Mouse (Mus musculus): Measurements from ENCODE around the gene Rph3a. TPM values are rescaled to one million over a fixed set of nuclear protein-coding genes. Genes with fewer than 3 reads are reported as not detected.
"Not testable (repeated sequence)": the region's sequence is repeated elsewhere in the genome, so short reads cannot be mapped to it uniquely, and the experiment has no call there.

Rph3a gene
- total RNA-seq, 2 experiments from 2014 or later: 207 to 220 TPM

DNA sequence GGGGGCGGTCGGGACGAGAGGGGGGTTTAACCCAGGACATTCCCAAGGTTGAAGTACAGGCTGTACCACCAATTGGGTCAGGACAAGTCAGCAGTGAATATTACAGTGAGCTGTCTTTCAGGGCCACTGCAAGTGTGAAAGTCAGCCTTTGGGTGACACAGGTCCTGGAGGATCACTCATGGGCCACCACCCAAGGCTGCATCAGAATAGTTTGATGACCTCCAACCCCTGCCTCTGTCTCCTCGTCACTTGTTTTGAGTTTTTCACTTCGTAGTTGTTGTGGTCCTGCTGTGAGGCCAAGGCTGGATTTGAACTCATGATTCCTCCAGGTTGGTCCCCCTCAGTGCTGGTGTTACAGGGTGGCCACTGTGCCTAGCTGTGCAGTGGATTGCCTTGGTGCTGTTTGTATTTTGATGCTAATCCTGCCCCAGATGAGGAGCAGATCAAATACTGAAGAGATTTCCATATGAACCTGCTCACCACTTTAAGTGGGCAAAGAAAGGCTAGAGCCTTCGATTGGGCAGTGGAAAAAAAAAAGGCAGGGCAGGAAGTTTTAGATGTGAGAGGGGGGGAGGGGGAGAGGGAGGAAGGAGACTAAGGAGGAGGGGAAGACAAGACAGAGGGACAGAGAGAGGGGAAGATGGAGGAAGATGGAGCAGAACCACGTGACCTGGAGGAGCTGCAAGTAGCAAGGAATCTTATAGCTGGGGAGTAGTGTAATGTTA is 101.5 kb downstream of the Rph3a start:
- no peak for DNase-seq

DNA sequence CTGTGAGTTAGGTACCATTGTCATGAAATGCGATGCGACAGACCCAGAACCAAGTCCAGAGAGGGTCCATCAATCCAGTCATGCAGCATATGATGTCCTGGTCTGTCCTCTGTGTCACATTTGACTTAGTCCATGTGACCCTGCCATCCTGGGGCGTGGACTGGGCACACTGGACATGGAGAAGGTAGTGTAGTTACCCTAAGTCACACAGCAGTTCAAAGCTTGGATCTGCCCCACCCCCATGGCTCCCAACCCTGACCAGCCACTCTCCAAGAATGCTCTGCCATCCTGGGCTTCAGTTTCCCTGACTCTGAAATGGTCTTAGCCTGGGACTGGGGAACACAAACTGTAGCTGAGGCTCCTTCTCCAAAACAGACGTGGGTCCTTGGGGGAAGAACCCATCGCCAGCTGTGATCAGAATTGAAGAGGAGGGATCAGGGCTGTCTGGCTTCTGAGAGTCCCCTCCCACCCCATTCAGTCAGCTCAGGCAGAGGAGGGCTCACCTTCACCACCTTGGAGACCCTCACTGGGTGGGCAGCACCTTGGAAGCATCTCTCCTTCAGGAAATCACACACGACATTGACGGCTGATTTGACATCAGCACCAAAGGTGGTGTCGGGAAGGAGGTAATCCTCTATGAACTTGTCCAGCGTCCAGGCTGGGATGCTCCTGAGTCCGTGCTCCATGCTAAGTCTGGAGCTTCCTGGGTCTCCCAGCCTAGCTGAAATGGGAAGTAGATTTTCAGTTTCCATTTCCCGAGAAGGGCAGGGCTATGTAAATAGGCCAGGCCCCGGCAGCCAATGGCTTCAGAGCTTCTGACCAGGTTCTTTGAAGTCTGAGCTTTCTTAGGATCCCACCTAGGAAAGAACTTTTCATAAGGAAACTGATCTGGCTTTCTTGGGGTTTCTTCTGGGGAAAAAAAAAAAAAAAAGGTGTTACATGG is 102.8 kb downstream of the Rph3a start, which contains the start of gene Oas1a:
Gene Oas1a (minus strand): TSS at position 731 of the 943 bp plus-strand sequence.
- DNase-seq: not testable (repeated sequence)

- DNase-seq: no peak
Observed at GRCm38 (mm10) chr5:120902056-120902455, 107.8 kb downstream of the Rph3a start.

DNA sequence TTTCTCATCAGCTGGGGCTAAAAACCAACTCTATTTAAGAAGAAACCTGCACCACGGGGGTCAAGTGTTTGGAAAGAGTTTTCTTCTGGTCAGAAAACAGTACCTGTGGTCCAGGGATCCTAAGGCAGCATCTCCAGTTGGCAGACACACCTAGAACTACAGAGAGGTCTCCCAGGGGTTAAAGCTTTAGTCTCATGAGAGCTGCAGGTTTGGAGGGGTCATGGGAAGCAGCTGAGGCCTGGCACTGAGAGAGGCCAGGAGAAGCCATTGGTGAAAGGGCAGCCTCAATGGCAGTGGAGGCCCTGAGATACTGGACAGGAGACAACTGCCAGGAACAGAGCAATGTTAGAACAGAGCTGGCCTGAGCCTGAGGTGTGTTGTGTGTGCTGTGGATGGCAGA is 109.2 kb downstream of the Rph3a start:
- DNase-seq: no peak

GRCm38 (mm10) chr5:120898726-120899125 is 111.2 kb downstream of the Rph3a start:
- DNase-seq: no peak

DNA sequence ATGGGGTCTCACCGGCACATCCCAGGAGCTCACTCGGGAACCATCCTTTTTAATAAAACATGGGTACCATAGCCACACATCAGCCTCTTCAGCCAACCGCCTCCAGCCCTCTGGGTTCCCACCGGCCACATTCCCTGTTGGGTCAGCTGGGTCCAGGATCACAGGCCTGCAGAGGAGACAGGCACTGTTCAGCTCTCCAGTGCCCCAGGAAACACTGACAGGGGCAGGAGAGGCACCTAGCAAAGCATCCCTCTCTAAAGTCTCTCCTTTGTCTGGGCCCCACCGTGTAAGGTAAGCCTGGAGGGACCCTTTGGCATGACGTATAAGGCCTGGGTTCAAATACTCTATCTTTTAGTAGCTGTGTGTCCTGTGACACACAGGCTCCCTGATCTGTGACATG is 111.6 kb downstream of the Rph3a start:
- no peak for DNase-seq

GRCm38 (mm10) chr5:120895231-120895900 is 114.5 kb downstream of the Rph3a start:
- no peak for DNase-seq

DNA sequence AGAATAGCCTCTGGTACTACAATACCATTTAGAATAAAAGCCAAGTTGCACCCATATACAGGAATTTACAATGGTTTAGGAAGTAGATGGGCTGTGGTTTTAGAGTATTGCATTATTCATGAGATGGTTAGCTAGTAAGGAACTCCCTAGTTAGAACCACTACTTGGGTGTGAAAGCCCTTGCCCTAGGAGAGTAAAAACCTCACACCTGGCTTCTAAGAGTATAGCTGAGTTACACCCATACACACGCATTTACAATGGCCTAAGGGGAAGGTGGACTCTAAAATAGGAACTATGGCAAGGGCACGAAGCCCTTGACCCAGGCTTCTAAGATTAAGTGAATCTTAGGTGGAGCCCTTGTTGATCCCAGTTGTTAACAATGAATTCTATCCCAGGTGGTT is 115.2 kb downstream of the Rph3a start:
- not testable (repeated sequence) for DNase-seq

GRCm38 (mm10) chr5:120893866-120894265 is 116.0 kb downstream of the Rph3a start:
- DNase-seq: not testable (repeated sequence)

GRCm38 (mm10) chr5:120892243-120892660 is 117.6 kb downstream of the Rph3a start:
- no peak for DNase-seq

DNA sequence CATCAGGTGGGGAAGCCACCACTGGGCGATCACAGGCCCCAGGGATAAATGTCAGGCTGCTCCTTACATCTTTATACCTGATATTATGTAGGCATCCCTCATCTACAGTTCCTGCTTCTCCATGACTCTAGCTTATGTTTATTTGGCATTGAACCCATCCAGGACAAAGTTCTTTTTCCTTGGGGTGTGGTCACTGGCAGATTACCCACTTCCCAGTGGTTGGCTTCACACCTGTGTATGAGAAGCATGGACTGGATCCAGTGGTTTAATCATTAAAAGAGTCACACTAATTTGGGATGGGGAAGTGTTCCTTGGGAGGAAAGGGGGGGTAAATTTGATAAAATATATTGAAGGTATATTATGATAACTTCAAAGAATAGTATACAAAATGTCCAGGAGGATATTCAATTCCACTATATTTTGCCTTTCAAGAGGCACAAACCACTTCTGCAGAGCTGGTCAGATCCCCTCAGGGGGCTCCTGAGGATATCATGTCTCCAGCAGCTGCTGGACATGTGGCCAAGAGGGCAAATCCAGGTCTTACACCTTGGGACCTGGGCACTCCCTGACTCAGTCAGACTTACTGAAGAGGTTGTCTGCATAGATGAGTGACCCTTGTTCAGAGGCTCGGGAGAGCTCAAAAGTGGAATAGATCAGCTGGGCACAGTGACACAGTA is 118.2 kb downstream of the Rph3a start:
- not testable (repeated sequence) for DNase-seq

DNA sequence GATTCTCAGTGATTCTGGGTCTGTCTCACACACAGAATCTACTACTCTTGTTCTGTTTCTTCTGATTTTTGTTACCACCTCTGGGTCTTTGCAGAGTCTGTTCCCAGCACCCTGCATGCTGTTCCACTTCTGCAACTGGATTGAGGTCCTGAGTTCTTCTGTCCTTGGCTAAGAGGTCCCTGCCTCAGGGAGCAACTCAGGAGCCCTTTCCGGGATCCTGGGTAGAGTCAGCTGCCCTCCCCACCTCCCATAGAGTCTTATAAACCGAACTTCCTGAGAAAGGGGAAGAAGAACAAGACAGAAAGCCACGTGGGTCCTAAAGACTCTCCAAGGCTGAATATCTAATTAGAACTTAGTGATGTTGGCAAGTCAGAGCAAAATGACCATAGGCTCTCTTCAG is 118.9 kb downstream of the Rph3a start:
- no peak for DNase-seq

Other genes starting within 250 kb of the Rph3a start
- gene Oas3, start 232.4 kb downstream of the Rph3a start, total RNA-seq (2021): not detected
- gene Oas1e, start 214.6 kb downstream of the Rph3a start, total RNA-seq (2021): not detected
- gene Oas1c, start 197.6 kb downstream of the Rph3a start, total RNA-seq (2021): under 1 TPM in 1 of 2 experiments, not detected in 1; 0.27 TPM
- not detected for gene Oas1f, start 162.7 kb downstream of the Rph3a start, total RNA-seq (2021)
- not detected for gene Oas1h, start 148.7 kb downstream of the Rph3a start, total RNA-seq (2021)
- gene Oas1g, start 122.5 kb downstream of the Rph3a start, total RNA-seq (2021): not detected
- not detected for gene Oas1a, start 102.6 kb downstream of the Rph3a start, total RNA-seq (2021)
- gene Oas1d, start 95.6 kb downstream of the Rph3a start, total RNA-seq (2021): not detected
- gene Ptpn11, start 181.3 kb upstream of the Rph3a start, total RNA-seq (2021): 10 to 100 TPM; 96.8 to 96.9 TPM
- 100 to 1,000 TPM; 453 to 485 TPM for gene Rpl6, start 194.4 kb upstream of the Rph3a start, total RNA-seq (2021)
- gene Hectd4, start 210.1 kb upstream of the Rph3a start, total RNA-seq (2021): 100 to 1,000 TPM; 172 to 181 TPM